Mouse (Mus musculus) forebrain, embryonic 12.5 days (tissue): ENCODE data around the gene Sart3. TPM values are rescaled to one million over a fixed set of nuclear protein-coding genes. Genes with fewer than 3 reads are reported as not detected.

Experiments used
- ATAC-seq: fragments of 200-750 bp; cut with Nextera tagmentation; 2 replicates; pipeline ENCODE4 v1.8.0; 2017; ENCODE audit warnings: moderate TSS enrichment; ENCODE audit not compliant: low FRiP score
- H3K27ac ChIP-seq: fragments of 300-500 bp; sonication (generic); 2 replicates; pipeline ENCODE4 v1.5.1; 2016; ENCODE audit warnings: mild to moderate bottlenecking
- H3K27me3 ChIP-seq: fragments of 300-500 bp; sonication (generic); 2 replicates; pipeline ENCODE4 v1.6.1; 2016; ENCODE audit warnings: mild to moderate bottlenecking
- H3K36me3 ChIP-seq: fragments of 300-500 bp; sonication (generic); replicated peaks from 2 replicates; pipeline ENCODE4 v1.6.1; 2016; ENCODE audit warnings: mild to moderate bottlenecking
- H3K4me1 ChIP-seq: fragments of 300-500 bp; sonication (generic); 2 replicates; pipeline ENCODE4 v1.6.1; 2016
- H3K4me2 ChIP-seq: fragments of 300-500 bp; sonication (generic); 2 replicates; pipeline ENCODE4 v1.6.1; 2016; ENCODE audit warnings: mild to moderate bottlenecking, moderate library complexity
- H3K4me3 ChIP-seq: fragments of 300-500 bp; sonication (generic); replicated peaks from 2 replicates; pipeline ENCODE4 v1.5.1; 2016; ENCODE audit warnings: mild to moderate bottlenecking
- H3K9ac ChIP-seq: fragments of 300-500 bp; sonication (generic); 2 replicates; pipeline ENCODE4 v1.6.1; 2016; ENCODE audit warnings: mild to moderate bottlenecking
- H3K9me3 ChIP-seq: fragments of 300-500 bp; sonication (generic); 2 replicates; pipeline ENCODE4 v1.6.1; 2016
- WGBS: fragments of 180-500 bp; shearing (Covaris S2); methylation state at CpG from one replicate; pipeline ENCODE4 v1.1.7; 2016; 5-methylcytosine and 5-hydroxymethylcytosine counted together
- polyA plus RNA-seq: library from polyadenylated mRNA; unstranded; fragments of >200 nt; fragmentation: Nextera tagmentation; extraction: Ambion mirVana; gene quantifications from 2 replicates; pipeline ENCODE4 v1.2.1, GENCODE M21; 2016

Gene Sart3
- polyA plus RNA-seq, 1 experiment from 2014 or later, result 78.4 TPM

DNA sequence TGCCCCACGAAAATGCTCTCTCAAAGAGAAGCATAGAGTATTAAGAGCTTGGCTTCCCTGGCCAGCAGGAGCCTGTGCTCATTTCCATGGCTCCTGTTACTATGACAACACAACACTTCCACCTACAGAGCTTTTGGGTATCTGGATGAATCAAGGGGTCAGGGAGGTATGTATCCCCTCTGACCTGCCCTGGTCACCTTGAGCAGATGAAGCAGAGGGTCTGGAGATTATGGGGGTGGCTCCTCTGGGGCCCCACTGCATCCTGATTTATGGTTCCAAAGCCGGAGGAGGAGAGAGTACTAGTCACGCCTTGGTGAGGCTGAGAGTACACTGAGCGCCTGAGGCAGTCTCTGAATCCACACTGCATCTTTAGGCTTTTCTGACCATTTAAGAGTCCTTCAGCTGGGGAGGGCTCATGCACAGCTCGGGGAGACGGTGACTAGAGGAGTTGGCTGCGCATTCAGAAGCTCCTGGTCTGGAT lies 41.6 kb downstream of the Sart3 start:
- Histone ChIP-seq H3K9ac (no peak overlapping the region), H3K9me3 (no peaks in the 10 kb centered on the region), H3K27me3 (no peaks in the 10 kb centered on the region), H3K4me2 (no peak overlapping the region), H3K27ac (no peak overlapping the region), H3K4me3 (no peak overlapping the region), H3K36me3 (no peaks in the 10 kb centered on the region), H3K4me1 (peaks cover 15% of the 10 kb centered on the region)
- 68% methylated on average over 7 of the region's 7 CpGs for WGBS
- no peak for ATAC-seq

- Histone ChIP-seq H3K4me3 (no peak overlapping the region), H3K36me3 (no peaks in the 10 kb centered on the region), H3K9me3 (no peaks in the 10 kb centered on the region), H3K4me1 (peaks cover 17% of the 10 kb centered on the region), H3K27me3 (no peaks in the 10 kb centered on the region), H3K9ac (no peak overlapping the region), H3K27ac (no peak overlapping the region), H3K4me2 (no peak overlapping the region)
- 82% methylated on average over 7 of the region's 7 CpGs for WGBS
- no peak for ATAC-seq
These were observed 43.6 kb downstream of the Sart3 start for GRCm38 (mm10) chr5:113728691-113729090.

GRCm38 (mm10) chr5:113728011-113728410 lies 44.3 kb downstream of the Sart3 start:
- WGBS, result 85% methylated on average over 7 of the region's 7 CpGs
- Histone ChIP-seq H3K36me3 (no peaks in the 10 kb centered on the region), H3K4me2 (no peak overlapping the region), H3K27me3 (no peaks in the 10 kb centered on the region), H3K4me3 (no peak overlapping the region), H3K9ac (no peak overlapping the region), H3K9me3 (no peaks in the 10 kb centered on the region), H3K4me1 (peaks cover 19% of the 10 kb centered on the region), H3K27ac (no peak overlapping the region)
- ATAC-seq, result no peak

- Histone ChIP-seq H3K4me3 (no peak overlapping the region), H3K27me3 (no peaks in the 10 kb centered on the region), H3K27ac (no peak overlapping the region), H3K36me3 (no peaks in the 10 kb centered on the region), H3K9ac (no peak overlapping the region), H3K9me3 (no peaks in the 10 kb centered on the region), H3K4me2 (no peak overlapping the region), H3K4me1 (peaks cover 19% of the 10 kb centered on the region)
- 70% methylated on average over 12 of the region's 12 CpGs for WGBS
- ATAC-seq, result no peak
These were observed 45.1 kb downstream of the Sart3 start for GRCm38 (mm10) chr5:113727238-113727637.

GRCm38 (mm10) chr5:113726618-113727017 lies 45.7 kb downstream of the Sart3 start:
- WGBS, result 84% methylated on average over 6 of the region's 6 CpGs

DNA sequence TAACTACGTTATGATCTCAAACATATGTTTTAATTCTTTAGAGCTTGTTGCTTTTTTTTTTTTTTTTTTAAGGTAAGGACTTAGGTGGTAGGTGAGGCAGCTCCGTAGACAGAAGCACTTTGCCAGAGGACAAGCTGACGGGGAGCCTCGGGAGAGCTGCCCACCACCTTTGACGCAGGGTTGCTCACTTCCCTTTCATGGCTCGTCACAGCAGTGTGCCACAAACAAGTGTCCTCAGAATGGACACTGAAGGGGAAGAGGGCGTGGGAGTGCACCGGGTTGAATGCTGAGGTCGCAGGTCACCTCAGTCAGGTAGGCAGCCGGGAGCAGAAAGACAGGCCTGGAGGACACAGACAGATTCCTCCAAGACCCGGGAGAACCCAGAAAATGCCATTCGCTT lies 46.9 kb downstream of the Sart3 start:
- Histone ChIP-seq H3K4me3 (no peak overlapping the region), H3K9me3 (no peaks in the 10 kb centered on the region), H3K27me3 (no peaks in the 10 kb centered on the region), H3K9ac (no peak overlapping the region), H3K4me1 (peaks cover 15% of the 10 kb centered on the region), H3K27ac (no peak overlapping the region), H3K36me3 (no peaks in the 10 kb centered on the region), H3K4me2 (no peak overlapping the region)
- WGBS, result 64% methylated on average over 12 of the region's 12 CpGs
- no peak for ATAC-seq

More at GRCm38 (mm10) chr5:113726618-113727017, 45.7 kb downstream of the Sart3 start:
- Histone ChIP-seq H3K27ac (no peak overlapping the region), H3K27me3 (no peaks in the 10 kb centered on the region), H3K9ac (no peak overlapping the region), H3K9me3 (no peaks in the 10 kb centered on the region), H3K4me2 (no peak overlapping the region), H3K4me3 (no peak overlapping the region), H3K4me1 (peaks cover 19% of the 10 kb centered on the region), H3K36me3 (no peaks in the 10 kb centered on the region)
- ATAC-seq, result no peak

- H3K9me3 ChIP-seq, result no peaks in the 10 kb centered on the region
- peak; percentile 79 for ATAC-seq
- H3K4me3 ChIP-seq, result no peak within 1 kb of the TSS
- no peak within 1 kb of the TSS for H3K9ac ChIP-seq
- H3K36me3 ChIP-seq, result no peaks in the 10 kb centered on the region
- WGBS, result 4% methylated on average over 15 of the region's 15 CpGs
- H3K27me3 ChIP-seq, result no peaks in the 10 kb centered on the region
- peaks cover 13% of the 10 kb centered on the region for H3K4me1 ChIP-seq
- no peak within 1 kb of the TSS for H3K4me2 ChIP-seq
- no peak within 1 kb of the TSS for H3K27ac ChIP-seq
These were observed 47.9 kb downstream of the Sart3 start, which contains the start of gene 1700069L16Rik for GRCm38 (mm10) chr5:113724446-113724845. Gene 1700069L16Rik (minus strand): TSS chr5:113724772.

DNA sequence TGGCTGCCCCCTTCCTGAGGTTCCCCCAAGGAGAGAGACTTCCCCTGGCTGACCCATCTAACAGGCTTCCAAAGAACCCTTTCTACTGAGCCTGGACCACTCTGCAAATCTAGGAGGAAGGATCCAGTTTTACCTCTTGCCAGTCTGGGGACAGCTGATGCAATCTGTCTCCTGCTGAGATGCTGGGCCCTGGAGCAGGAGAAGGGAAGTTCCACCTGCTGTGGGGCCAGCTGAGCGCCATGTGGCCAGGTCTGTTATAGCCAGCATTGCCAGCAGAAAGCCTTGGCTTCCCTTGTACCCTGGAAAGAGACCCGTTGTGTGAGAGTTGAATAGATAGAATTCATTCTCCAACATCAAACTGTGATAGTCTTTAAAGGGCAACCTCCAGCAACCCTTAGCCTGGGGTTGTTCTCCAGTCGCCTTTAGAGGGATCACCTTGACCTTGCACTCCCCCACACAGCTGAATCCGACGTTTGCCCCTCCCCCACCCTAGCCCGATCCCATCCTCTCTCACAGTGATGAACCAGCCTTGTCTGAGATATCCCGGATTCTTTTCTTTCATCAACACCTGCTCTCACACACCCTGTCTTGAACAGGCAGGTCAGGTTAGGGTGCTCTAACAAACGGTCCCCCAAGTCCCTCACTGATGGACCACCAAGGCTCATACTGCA lies 48.6 kb downstream of the Sart3 start:
- no peak overlapping the region for H3K9ac ChIP-seq
- no peaks in the 10 kb centered on the region for H3K27me3 ChIP-seq
- H3K36me3 ChIP-seq, result no peaks in the 10 kb centered on the region
- H3K4me3 ChIP-seq, result no peak overlapping the region
- 0 out of 2 replicates have a peak, but pooled peaks have one; percentile 34 for ATAC-seq
- 37% methylated on average over 8 of the region's 8 CpGs for WGBS
- H3K9me3 ChIP-seq, result no peaks in the 10 kb centered on the region
- peaks cover 20% of the 10 kb centered on the region for H3K4me1 ChIP-seq
- no peak overlapping the region for H3K4me2 ChIP-seq
- no peak overlapping the region for H3K27ac ChIP-seq

DNA sequence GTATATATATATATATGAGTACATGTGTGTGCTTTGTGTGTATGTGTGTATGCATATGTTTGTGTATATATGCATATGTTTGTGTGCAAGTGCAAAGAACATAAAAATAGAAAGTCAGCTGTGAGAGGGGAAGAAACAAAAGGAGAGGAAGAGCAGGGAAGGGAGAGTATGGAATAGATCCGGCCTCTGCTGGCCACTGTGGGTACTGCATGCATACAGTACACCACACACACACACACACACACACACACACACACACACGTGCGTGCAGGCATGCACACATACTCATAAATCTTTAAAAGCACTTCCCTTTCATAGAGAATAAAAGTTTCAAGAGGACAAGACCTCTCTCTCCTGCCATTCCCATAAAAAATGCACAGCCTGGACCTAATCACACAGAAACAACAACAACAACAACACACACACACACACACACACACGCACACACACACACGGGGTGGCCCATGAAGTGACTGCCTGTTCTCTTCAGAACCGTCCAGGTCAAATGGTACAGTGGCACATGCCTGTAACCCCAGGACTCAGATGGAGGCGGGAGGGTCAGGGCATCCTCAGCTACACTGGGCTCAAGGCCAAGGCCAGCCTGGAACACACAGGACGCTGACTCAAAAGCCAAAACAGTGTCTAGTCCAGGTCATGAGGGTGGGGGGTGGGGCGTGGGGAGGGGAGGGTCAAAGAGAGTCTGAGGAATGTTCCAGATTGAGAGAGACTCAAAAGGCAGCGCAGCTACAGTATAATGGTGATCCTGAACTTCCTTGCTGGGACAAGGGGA lies 49.9 kb downstream of the Sart3 start:
- no peaks in the 10 kb centered on the region for H3K27me3 ChIP-seq
- 90% methylated on average over 10 of the region's 10 CpGs for WGBS
- no peak overlapping the region for H3K9ac ChIP-seq
- H3K27ac ChIP-seq, result no peak overlapping the region
- peaks cover 25% of the 10 kb centered on the region for H3K4me1 ChIP-seq
- no peaks in the 10 kb centered on the region for H3K36me3 ChIP-seq
- no peaks in the 10 kb centered on the region for H3K9me3 ChIP-seq
- no peak overlapping the region for H3K4me2 ChIP-seq
- ATAC-seq, result no peak
- H3K4me3 ChIP-seq, result no peak overlapping the region

- ATAC-seq, result no peak
- WGBS, result 64% methylated on average over 8 of the region's 8 CpGs
- H3K4me3 ChIP-seq, result no peak overlapping the region
- peaks cover 45% of the 10 kb centered on the region for H3K4me1 ChIP-seq
- no peaks in the 10 kb centered on the region for H3K9me3 ChIP-seq
- H3K27ac ChIP-seq, result peak overlapping the region; percentile 82
- H3K9ac ChIP-seq, result no peak overlapping the region
- H3K4me2 ChIP-seq, result no peak overlapping the region
- H3K27me3 ChIP-seq, result 0 out of 2 replicates have a peak, but pooled peaks cover 3% of the 10 kb centered on the region
- H3K36me3 ChIP-seq, result no peaks in the 10 kb centered on the region
These were observed 53.1 kb downstream of the Sart3 start for GRCm38 (mm10) chr5:113719221-113719661.

- 0 out of 2 replicates have a peak, but pooled peaks cover 3% of the 10 kb centered on the region for H3K27me3 ChIP-seq
- peak; percentile 82 for ATAC-seq
- H3K9me3 ChIP-seq, result no peaks in the 10 kb centered on the region
- no peaks in the 10 kb centered on the region for H3K36me3 ChIP-seq
- H3K9ac ChIP-seq, result no peak overlapping the region
- WGBS, result 5% methylated on average over 12 of the region's 12 CpGs
- no peak overlapping the region for H3K4me3 ChIP-seq
- peak overlapping the region; percentile 87 for H3K27ac ChIP-seq
- peaks cover 37% of the 10 kb centered on the region for H3K4me1 ChIP-seq
- peak overlapping the region; percentile 11 for H3K4me2 ChIP-seq
These were observed 55.5 kb downstream of the Sart3 start for GRCm38 (mm10) chr5:113716581-113717388.

- H3K4me2 ChIP-seq, result no peak overlapping the region
- H3K9ac ChIP-seq, result no peak overlapping the region
- 84% methylated on average over 2 of the region's 2 CpGs for WGBS
- no peak overlapping the region for H3K4me3 ChIP-seq
- H3K9me3 ChIP-seq, result no peaks in the 10 kb centered on the region
- ATAC-seq, result no peak
- H3K36me3 ChIP-seq, result no peaks in the 10 kb centered on the region
- 0 out of 2 replicates have a peak, but pooled peaks cover 3% of the 10 kb centered on the region for H3K27me3 ChIP-seq
- peaks cover 22% of the 10 kb centered on the region for H3K4me1 ChIP-seq
- no peak overlapping the region for H3K27ac ChIP-seq
These were observed 59.4 kb downstream of the Sart3 start for GRCm38 (mm10) chr5:113712861-113713260.
